Comparison of ENCODE assay signal across 20 mouse cellular contexts in genomic region chr3:131570506-131570905, GRCm38 (mm10).
"Had no signal": no experiment of that assay in that cellular context is flagged by ENCODE, and none has a peak within 500 bp of the region (broad histone marks: within the 10 kb centered on the region; RNA-seq: fewer than 3 reads in every experiment).

No protein-coding gene starts in this region.

- H3K27me3 ChIP-seq: midbrain, embryonic 12.5 days; neural tube, embryonic 13.5 days; neural tube, embryonic 15.5 days; stomach, embryonic 15.5 days had no signal

- H3K9me3 ChIP-seq: midbrain, embryonic 10.5 days; midbrain, embryonic 12.5 days; neural tube, embryonic 13.5 days; neural tube, embryonic 15.5 days; stomach, embryonic 15.5 days had no signal

- H3K4me2 ChIP-seq: lung, embryonic 14.5 days; midbrain, embryonic 12.5 days; neural tube, embryonic 13.5 days; neural tube, embryonic 15.5 days; stomach, embryonic 15.5 days had no signal

- H3K27ac ChIP-seq: midbrain, embryonic 10.5 days; midbrain, embryonic 12.5 days; neural tube, embryonic 13.5 days; neural tube, embryonic 15.5 days; stomach, embryonic 15.5 days; stomach, postnatal 0 days had no signal

- ATAC-seq: midbrain, embryonic 16.5 days had no signal

- DNase-seq: lung, adult 18-20 months; lung, embryonic 14.5 days; lung, postnatal 10 days; lung, postnatal 4 days; midbrain, embryonic 14.5 days; retina, postnatal 1 day; right cerebral cortex, adult 18-20 months; right cerebral cortex, postnatal 25 days; right cerebral cortex, postnatal 4 days; thymus, adult 2 months; thymus, postnatal 25 days; thymus, postnatal 4 days had no signal

- H3K9ac ChIP-seq: lung, embryonic 14.5 days; midbrain, embryonic 12.5 days; neural tube, embryonic 13.5 days; neural tube, embryonic 15.5 days; stomach, embryonic 15.5 days had no signal

- H3K4me3 ChIP-seq: midbrain, embryonic 10.5 days; midbrain, embryonic 12.5 days; myocyte; neural tube, embryonic 13.5 days; neural tube, embryonic 15.5 days; stomach, embryonic 15.5 days had no signal

- H3K36me3 ChIP-seq: midbrain, embryonic 12.5 days; stomach, embryonic 15.5 days had no signal
